Mouse (Mus musculus) lung, embryonic 15.5 days (tissue): ENCODE data around the gene Hist1h4i. TPM values are rescaled to one million over a fixed set of nuclear protein-coding genes. Genes with fewer than 3 reads are reported as not detected.
"Not testable (repeated sequence)": the region's sequence is repeated elsewhere in the genome, so short reads cannot be mapped to it uniquely, and the experiment has no call there.

ENCODE experiments used
- ATAC-seq: fragments of 200-750 bp; cut with Nextera tagmentation; 2 replicates; pipeline ENCODE4 v1.8.0; 2017; ENCODE audit warnings: moderate number of reproducible peaks, borderline replicate concordance; ENCODE audit not compliant: low FRiP score, low TSS enrichment; ENCODE audit errors: extremely low read depth
- H3K27ac ChIP-seq: fragments of 300-500 bp; sonication (generic); 2 replicates; pipeline ENCODE4 v1.5.1; 2015; ENCODE audit warnings: moderate library complexity, mild to moderate bottlenecking, inconsistent platforms
- H3K27me3 ChIP-seq: fragments of 300-500 bp; sonication (generic); 2 replicates; pipeline ENCODE4 v1.6.1; 2015; ENCODE audit warnings: inconsistent platforms
- H3K36me3 ChIP-seq: fragments of 300-500 bp; sonication (generic); 2 replicates; pipeline ENCODE4 v1.6.1; 2015; ENCODE audit warnings: inconsistent platforms
- H3K4me1 ChIP-seq: fragments of 300-500 bp; sonication (generic); 2 replicates; pipeline ENCODE4 v1.6.1; 2015; ENCODE audit warnings: inconsistent platforms
- H3K4me2 ChIP-seq: fragments of 300-500 bp; sonication (generic); 2 replicates; pipeline ENCODE4 v1.6.1; 2015; ENCODE audit warnings: inconsistent platforms, mild to moderate bottlenecking, moderate library complexity
- H3K4me3 ChIP-seq: fragments of 300-500 bp; sonication (generic); 2 replicates; pipeline ENCODE4 v1.5.1; 2015; ENCODE audit warnings: mild to moderate bottlenecking, inconsistent platforms
- H3K9ac ChIP-seq: fragments of 300-500 bp; sonication (generic); 2 replicates; pipeline ENCODE4 v1.6.1; 2015; ENCODE audit warnings: inconsistent platforms
- H3K9me3 ChIP-seq: fragments of 300-500 bp; sonication (generic); 2 replicates; pipeline ENCODE4 v1.6.1; 2016; ENCODE audit warnings: inconsistent platforms
- WGBS: fragments of 180-500 bp; shearing (Covaris S2); methylation state at CpG from one replicate; pipeline ENCODE4 v1.1.7; 2015; 5-methylcytosine and 5-hydroxymethylcytosine counted together
- polyA plus RNA-seq: library from polyadenylated mRNA; unstranded; fragments of >200 nt; fragmentation: Nextera tagmentation; extraction: Ambion mirVana; gene quantifications from 2 replicates; pipeline ENCODE4 v1.2.1, GENCODE M21; 2015

The Hist1h4i gene
- polyA plus RNA-seq, 1 experiment from 2014 or later: 27.2 TPM

DNA sequence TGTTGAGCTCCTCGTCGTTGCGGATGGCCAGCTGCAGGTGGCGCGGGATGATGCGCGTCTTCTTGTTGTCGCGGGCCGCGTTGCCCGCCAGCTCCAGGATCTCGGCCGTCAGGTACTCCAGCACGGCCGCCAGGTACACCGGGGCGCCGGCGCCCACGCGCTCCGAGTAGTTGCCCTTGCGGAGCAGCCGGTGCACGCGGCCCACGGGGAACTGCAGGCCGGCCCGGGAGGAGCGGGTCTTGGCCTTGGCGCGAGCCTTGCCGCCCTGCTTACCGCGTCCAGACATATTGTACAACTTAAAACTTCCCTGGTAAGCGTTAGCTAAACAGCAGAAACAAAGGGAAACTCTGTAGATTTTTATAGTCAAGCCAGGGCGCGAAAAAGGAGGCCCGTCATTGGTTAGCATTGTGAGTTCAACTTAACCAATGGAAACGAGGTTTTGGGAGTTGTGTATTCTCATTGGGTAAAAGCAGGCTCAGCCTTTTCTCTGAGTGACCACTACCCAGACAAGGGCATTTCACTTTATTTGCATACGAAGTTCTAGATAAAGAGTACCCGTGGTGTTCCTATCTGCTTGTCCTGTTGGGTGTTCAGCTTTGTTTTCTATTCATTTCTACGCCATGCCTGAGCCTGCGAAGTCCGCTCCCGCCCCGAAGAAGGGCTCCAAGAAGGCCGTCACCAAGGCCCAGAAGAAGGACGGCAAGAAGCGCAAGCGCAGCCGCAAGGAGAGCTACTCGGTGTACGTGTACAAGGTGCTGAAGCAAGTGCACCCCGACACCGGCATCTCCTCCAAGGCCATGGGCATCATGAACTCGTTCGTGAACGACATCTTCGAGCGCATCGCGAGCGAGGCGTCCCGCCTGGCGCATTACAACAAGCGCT, 5.7 kb downstream of the Hist1h4i start, which contains the start of the genes Hist1h2ah and Hist1h2bk:
Gene Hist1h2ah, minus strand, starts transcription at position 302 of the 882 bp plus-strand sequence.
Gene Hist1h2bk, plus strand, starts transcription at position 604 of the 882 bp plus-strand sequence.
- H3K36me3 ChIP-seq, H3K27me3 ChIP-seq, H3K9me3 ChIP-seq: not testable (repeated sequence)
- peak within 1 kb of the TSS; percentile 61 for H3K9ac ChIP-seq
- 1% methylated on average over 28 of the region's 69 CpGs for WGBS
- H3K4me2 ChIP-seq: peak within 1 kb of the TSS; percentile 73
- ATAC-seq: peak; percentile 99
- H3K4me1 ChIP-seq: peaks cover 32% of the 10 kb centered on the region
- peak within 1 kb of the TSS; percentile 93 for H3K27ac ChIP-seq
- H3K4me3 ChIP-seq: peak within 1 kb of the TSS; percentile 45

DNA sequence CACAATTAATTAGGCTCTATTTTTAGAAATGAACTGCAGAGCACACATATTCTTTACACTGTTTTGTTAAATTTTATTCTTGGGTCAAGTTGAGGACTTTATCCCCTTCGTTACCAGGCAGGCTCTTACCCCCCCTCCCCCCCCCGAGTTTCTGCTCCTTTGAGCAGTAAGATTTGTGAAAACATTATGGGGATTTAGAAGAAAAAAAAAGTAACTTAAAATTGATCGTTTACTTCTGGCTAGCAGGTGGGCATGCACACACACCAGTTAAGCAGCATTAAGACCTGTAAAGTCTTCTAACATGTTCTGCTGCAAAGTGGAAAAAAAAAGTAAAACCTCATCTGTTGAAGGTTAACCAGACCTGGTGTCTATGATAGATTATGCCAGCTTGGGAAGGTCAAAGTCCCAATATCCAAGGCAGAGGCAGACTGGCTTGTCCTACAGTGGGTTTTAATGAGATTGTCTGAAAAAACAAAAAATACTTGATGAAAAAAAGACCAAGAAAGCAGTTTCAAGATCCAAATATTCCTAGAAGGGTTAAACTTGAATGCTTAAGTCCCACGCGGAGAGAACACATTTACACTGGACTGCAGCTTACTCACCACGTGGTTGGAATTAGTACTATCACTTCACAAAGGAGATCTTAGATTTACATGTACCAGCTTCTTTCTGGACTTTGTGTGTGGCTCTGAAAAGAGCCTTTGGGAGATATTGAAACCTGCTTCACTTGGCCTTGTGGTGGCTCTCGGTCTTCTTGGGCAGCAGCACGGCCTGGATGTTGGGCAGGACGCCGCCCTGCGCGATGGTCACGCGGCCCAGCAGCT, 6.5 kb downstream of the Hist1h4i start:
- peak overlapping the region; percentile 73 for H3K4me2 ChIP-seq
- peak overlapping the region; percentile 93 for H3K27ac ChIP-seq
- no peaks in the 10 kb centered on the region for H3K9me3 ChIP-seq
- no peak for ATAC-seq
- H3K27me3 ChIP-seq: no peaks in the 10 kb centered on the region
- H3K4me3 ChIP-seq: peak overlapping the region; percentile 45
- peak overlapping the region; percentile 46 for H3K9ac ChIP-seq
- H3K4me1 ChIP-seq: peaks cover 27% of the 10 kb centered on the region
- WGBS: 2% methylated on average over 14 of the region's 14 CpGs
- H3K36me3 ChIP-seq: no peaks in the 10 kb centered on the region

GRCm38 (mm10) chr13:22033741-22034442, 7.3 kb downstream of the Hist1h4i start:
- peak overlapping the region; percentile 46; the same call in 1 of the 2 replicates for H3K9ac ChIP-seq
- no peak for ATAC-seq
- H3K9me3 ChIP-seq: no peaks in the 10 kb centered on the region
- peak overlapping the region; percentile 93 for H3K27ac ChIP-seq
- no peaks in the 10 kb centered on the region for H3K36me3 ChIP-seq
- peak overlapping the region; percentile 45 for H3K4me3 ChIP-seq
- peak overlapping the region; percentile 73 for H3K4me2 ChIP-seq
- H3K4me1 ChIP-seq: peaks cover 32% of the 10 kb centered on the region
- 39% methylated on average over 5 of the region's 5 CpGs for WGBS
- no peaks in the 10 kb centered on the region for H3K27me3 ChIP-seq

DNA sequence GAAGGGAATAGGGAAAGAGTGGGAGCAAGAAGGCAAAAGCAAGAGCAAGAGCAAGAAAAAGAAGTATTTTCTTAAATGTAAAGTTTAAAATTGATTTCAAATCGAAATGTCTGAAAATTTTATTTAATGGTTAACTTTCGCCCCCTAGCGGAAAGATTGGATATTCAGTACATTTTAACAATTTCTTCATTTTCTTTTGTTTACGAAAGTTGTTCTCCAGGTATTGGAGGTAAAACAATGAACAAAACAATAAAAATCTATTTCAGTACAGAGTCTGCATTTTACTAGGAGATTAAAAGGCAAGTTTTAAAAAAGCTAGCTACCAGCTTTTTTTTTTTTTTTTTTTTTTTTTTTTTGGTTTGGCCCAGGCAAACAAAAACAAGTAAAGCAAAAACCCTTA, 10.7 kb downstream of the Hist1h4i start:
- Histone ChIP-seq H3K4me3 (no peak overlapping the region), H3K4me1 (peaks cover 22% of the 10 kb centered on the region; the same call in 1 of the 2 replicates)
- ATAC-seq: no peak

GRCm38 (mm10) chr13:22029928-22030327, 11.2 kb downstream of the Hist1h4i start:
- no peaks in the 10 kb centered on the region for H3K27me3 ChIP-seq
- H3K27ac ChIP-seq: no peak overlapping the region
- no peak overlapping the region; the same call in 1 of the 2 replicates for H3K4me2 ChIP-seq
- no peaks in the 10 kb centered on the region for H3K36me3 ChIP-seq
- peaks cover 22% of the 10 kb centered on the region; the same call in 1 of the 2 replicates for H3K4me1 ChIP-seq
- H3K9me3 ChIP-seq: no peaks in the 10 kb centered on the region
- no peak overlapping the region for H3K9ac ChIP-seq
- no peak overlapping the region; the same call in 1 of the 2 replicates for H3K4me3 ChIP-seq
- ATAC-seq: no peak
- WGBS: 41% methylated on average over 8 of the region's 8 CpGs

More for the DNA sequence above, 10.7 kb downstream of the Hist1h4i start:
- Histone ChIP-seq H3K9ac (no peak overlapping the region), H3K9me3 (no peaks in the 10 kb centered on the region), H3K27ac (no peak overlapping the region), H3K4me2 (no peak overlapping the region; the same call in 1 of the 2 replicates), H3K27me3 (no peaks in the 10 kb centered on the region), H3K36me3 (no peaks in the 10 kb centered on the region)
- WGBS: 7% methylated on average over 4 of the region's 4 CpGs

DNA sequence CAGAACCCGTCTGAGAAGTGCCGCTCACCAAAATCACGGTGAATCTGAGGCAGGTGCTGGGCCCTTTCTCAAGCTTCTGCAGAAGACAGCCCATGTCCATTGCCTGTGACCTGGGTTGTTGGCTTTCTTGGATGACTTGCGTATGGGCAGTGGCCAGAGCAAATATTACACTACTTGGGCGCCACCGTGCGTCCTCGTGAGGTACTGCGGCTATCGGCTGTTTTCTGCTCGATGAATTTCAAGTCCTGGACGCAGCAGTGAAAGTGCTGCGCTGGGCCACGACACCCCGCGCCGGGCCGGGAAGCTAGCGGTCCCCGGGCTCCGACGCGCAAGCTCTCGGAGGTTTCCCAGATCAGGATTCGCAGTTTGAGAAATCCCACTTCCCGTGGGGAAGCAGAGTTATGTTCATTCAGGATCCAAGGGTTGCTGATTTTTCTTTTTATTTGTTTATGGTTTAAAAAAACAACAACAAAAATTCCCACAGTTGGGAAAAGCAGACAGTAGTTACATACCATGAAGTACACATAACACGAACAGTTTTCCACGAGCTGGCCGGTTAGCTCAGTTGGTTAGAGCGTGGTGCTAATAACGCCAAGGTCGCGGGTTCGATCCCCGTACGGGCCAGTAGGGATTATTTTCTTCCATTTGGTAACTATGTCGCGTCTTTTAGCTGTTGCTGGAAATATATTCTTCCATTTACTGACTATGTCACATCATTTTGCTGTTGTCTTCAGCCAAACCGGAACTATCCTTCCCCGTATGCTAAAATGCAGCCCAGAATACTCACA, 12.3 kb downstream of the Hist1h4i start:
- Histone ChIP-seq H3K4me3 (peak overlapping the region; percentile 59), H3K4me2 (peak overlapping the region; percentile 66), H3K27ac (peak overlapping the region; percentile 91), H3K27me3 (no peaks in the 10 kb centered on the region), H3K9ac (peak overlapping the region; percentile 56), H3K9me3 (no peaks in the 10 kb centered on the region), H3K36me3 (no peaks in the 10 kb centered on the region), H3K4me1 (peaks cover 18% of the 10 kb centered on the region; the same call in 1 of the 2 replicates)
- under 1% methylated on average over 40 of the region's 40 CpGs for WGBS
- peak; percentile 73 for ATAC-seq

GRCm38 (mm10) chr13:22026058-22027031, 14.8 kb downstream of the Hist1h4i start:
- Histone ChIP-seq H3K27ac (peak overlapping the region; percentile 59; the same call in 1 of the 2 replicates), H3K4me1 (peaks cover 19% of the 10 kb centered on the region; the same call in 1 of the 2 replicates), H3K27me3 (no peaks in the 10 kb centered on the region), H3K4me2 (peak overlapping the region; percentile 60), H3K4me3 (peak overlapping the region; percentile 44), H3K36me3 (no peaks in the 10 kb centered on the region), H3K9ac (peak overlapping the region; percentile 39), H3K9me3 (no peaks in the 10 kb centered on the region)
- ATAC-seq: peak; percentile 46; the same call in 1 of the 2 replicates
- 1% methylated on average over 35 of the region's 35 CpGs for WGBS

GRCm38 (mm10) chr13:22022241-22022640, 18.9 kb downstream of the Hist1h4i start:
- Histone ChIP-seq H3K9me3 (no peaks in the 10 kb centered on the region), H3K9ac (peak overlapping the region; percentile 28), H3K4me3 (peak overlapping the region; percentile 57), H3K27ac (peak overlapping the region; percentile 41), H3K4me2 (peak overlapping the region; percentile 85), H3K27me3 (no peaks in the 10 kb centered on the region), H3K4me1 (peaks cover 9% of the 10 kb centered on the region; the same call in 1 of the 2 replicates), H3K36me3 (no peaks in the 10 kb centered on the region)
- WGBS: under 1% methylated on average over 9 of the region's 9 CpGs
- peak; percentile 73; the same call in 1 of the 2 replicates for ATAC-seq

DNA sequence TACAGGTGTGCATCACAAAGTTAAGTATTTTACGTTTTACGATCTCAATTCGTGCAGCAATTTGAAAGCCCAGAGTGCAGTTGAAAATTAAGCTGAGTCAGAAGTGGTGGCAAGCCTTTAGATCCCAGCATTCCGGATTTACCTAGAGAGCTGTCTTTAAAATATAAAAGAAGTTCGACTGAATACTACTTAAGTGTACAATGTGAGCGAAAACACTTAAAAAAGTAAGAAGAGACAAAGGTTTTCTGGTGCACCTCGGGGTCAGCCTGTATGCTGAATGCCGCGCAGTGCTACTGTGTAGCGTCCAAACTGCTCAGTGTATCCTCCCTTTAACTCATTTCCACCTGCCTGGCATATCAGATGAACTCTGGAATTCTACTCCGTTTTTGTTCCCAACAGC, 19.6 kb downstream of the Hist1h4i start:
- Histone ChIP-seq H3K27ac (peak overlapping the region; percentile 41; the same call in 1 of the 2 replicates), H3K4me3 (peak overlapping the region; percentile 57), H3K27me3 (no peaks in the 10 kb centered on the region), H3K4me2 (peak overlapping the region; percentile 85), H3K36me3 (no peaks in the 10 kb centered on the region), H3K4me1 (peaks cover 9% of the 10 kb centered on the region; the same call in 1 of the 2 replicates), H3K9ac (peak overlapping the region; percentile 28), H3K9me3 (no peaks in the 10 kb centered on the region)
- WGBS: under 1% methylated on average over 11 of the region's 11 CpGs
- no peak for ATAC-seq
